Mouse (Mus musculus) intestine, postnatal 0 days (tissue): ENCODE measurements around the gene Aplp2. TPM values are rescaled to one million over a fixed set of nuclear protein-coding genes. Genes with fewer than 3 reads are reported as not detected.
A peak's percentile ranks its signal among the peaks of the same experiment; 100 is the strongest.

Source experiments
- ATAC-seq: fragments of 200-750 bp; cut with Nextera tagmentation; 2 replicates; pipeline ENCODE4 v1.8.0; 2017; ENCODE audit warnings: mild to moderate bottlenecking, moderate TSS enrichment, moderate library complexity
- H3K27ac ChIP-seq: fragments of 300-500 bp; sonication (generic); 2 replicates; pipeline ENCODE4 v1.5.1; 2014; ENCODE audit warnings: mild to moderate bottlenecking, low read depth, low read length, moderate library complexity
- H3K27me3 ChIP-seq: fragments of 300-500 bp; sonication (generic); replicated peaks from 2 replicates; pipeline ENCODE4 v1.6.1; 2014; ENCODE audit warnings: low read length, mixed read lengths; ENCODE audit not compliant: control insufficient read depth, insufficient read depth
- H3K36me3 ChIP-seq: fragments of 300-500 bp; sonication (generic); 2 replicates; pipeline ENCODE4 v1.6.1; 2014; ENCODE audit warnings: mild to moderate bottlenecking, moderate library complexity; ENCODE audit not compliant: control insufficient read depth, insufficient read depth
- H3K4me1 ChIP-seq: fragments of 300-500 bp; sonication (generic); replicated peaks from 2 replicates; pipeline ENCODE4 v1.6.1; 2014; ENCODE audit warnings: antibody characterized with exemption, low read length, mixed read lengths; ENCODE audit not compliant: control insufficient read depth, insufficient read depth
- H3K4me2 ChIP-seq: fragments of 300-500 bp; sonication (generic); replicated peaks from 2 replicates; pipeline ENCODE4 v1.6.1; 2014; ENCODE audit warnings: low read depth, mild to moderate bottlenecking, moderate library complexity
- H3K4me3 ChIP-seq: fragments of 300-500 bp; sonication (generic); 2 replicates; pipeline ENCODE4 v1.5.1; 2014; ENCODE audit warnings: low read depth, low read length
- H3K9ac ChIP-seq: fragments of 300-500 bp; sonication (generic); 2 replicates; pipeline ENCODE4 v1.6.1; 2014; ENCODE audit warnings: mild to moderate bottlenecking, low read depth, low read length
- H3K9me3 ChIP-seq: fragments of 300-500 bp; sonication (generic); 2 replicates; pipeline ENCODE4 v1.6.1; 2016; ENCODE audit warnings: mixed run types; ENCODE audit not compliant: control insufficient read depth
- CTCF ChIP-seq: sonication (generic); IDR thresholded peaks from 2 replicates; pipeline ENCODE4 v1.5.1; 2016; ENCODE audit warnings: low read depth, mild to moderate bottlenecking, control low read depth, antibody characterized with exemption, moderate library complexity
- WGBS: fragments of 180-500 bp; shearing (Covaris S2); extraction: QIAGEN DNeasy Blood & Tissue Kit; methylation state at CpG from one replicate; pipeline ENCODE4 v1.1.7; 2014; 5-methylcytosine and 5-hydroxymethylcytosine counted together
- polyA plus RNA-seq: library from polyadenylated mRNA; unstranded; fragments of >200 nt; fragmentation: Nextera tagmentation; extraction: Ambion mirVana; gene quantifications from 2 replicates; pipeline ENCODE4 v1.2.1, GENCODE M21; 2015

The Aplp2 gene
- polyA plus RNA-seq, 1 experiment from 2014 or later = 143 TPM

DNA sequence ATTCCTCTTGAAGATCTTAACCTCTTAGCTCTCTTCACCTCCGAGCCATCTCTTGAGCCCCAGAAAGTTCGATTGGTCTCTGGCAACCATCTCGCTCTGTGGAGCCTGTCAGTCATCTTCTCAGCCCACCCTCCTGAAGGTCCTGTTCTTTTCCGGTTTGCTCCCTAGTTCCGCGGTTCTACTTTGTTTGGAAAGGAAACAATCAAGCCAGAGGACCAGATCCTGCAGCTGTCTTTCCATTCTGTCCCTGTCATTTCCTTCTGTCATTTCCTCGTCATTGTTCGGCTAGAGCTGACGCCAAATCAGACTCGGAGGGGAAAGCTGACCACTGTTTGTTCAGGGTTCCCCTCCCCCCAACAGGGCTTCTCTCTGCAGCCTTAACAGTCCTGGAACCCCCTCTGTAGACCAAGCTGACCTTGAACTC, 41.7 kb upstream of the Aplp2 start:
- 36% methylated on average over 10 of the region's 10 CpGs for WGBS
- no peak for ATAC-seq
- Histone ChIP-seq H3K4me2 (peak overlapping the region; percentile 22; the same call in 1 of the 2 replicates), H3K9ac (no peak overlapping the region), H3K36me3 (no peaks in the 10 kb centered on the region), H3K4me1 (peaks cover 7% of the 10 kb centered on the region; the same call in 1 of the 2 replicates), H3K9me3 (no peaks in the 10 kb centered on the region), H3K27ac (peak overlapping the region; percentile 70), H3K4me3 (no peak overlapping the region), H3K27me3 (no peaks in the 10 kb centered on the region)
- no peak for TF ChIP-seq CTCF

DNA sequence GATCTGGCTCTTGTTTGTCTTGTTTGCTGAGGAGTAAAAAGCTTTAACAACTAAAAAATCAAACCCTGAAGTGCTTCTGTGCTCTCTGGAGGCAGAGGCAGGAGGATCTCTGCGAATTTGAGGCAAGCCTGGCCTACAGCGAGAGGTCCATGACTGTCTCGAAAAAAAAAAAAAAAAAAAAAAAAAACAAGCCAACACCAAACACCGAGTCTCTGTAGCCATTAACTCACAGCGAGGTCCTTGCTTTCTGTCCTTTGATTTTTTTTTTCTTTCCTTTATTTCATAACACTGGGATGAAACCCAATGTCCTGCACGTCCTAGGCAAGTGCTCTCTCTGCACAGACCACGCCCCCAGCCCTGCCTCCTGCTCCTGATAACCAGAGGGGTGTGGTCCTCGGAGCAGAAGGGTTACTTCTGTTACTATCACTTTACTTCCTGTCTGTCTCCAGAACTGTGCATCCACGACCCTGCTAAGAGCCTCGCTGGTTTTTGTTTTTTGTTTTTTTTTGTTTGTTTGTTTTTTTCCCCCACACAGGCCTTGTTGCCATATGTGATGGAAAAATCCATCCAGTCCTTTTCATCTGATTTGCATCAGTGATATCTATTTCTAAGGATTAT, 40.7 kb upstream of the Aplp2 start:
- WGBS = 47% methylated on average over 10 of the region's 10 CpGs

DNA sequence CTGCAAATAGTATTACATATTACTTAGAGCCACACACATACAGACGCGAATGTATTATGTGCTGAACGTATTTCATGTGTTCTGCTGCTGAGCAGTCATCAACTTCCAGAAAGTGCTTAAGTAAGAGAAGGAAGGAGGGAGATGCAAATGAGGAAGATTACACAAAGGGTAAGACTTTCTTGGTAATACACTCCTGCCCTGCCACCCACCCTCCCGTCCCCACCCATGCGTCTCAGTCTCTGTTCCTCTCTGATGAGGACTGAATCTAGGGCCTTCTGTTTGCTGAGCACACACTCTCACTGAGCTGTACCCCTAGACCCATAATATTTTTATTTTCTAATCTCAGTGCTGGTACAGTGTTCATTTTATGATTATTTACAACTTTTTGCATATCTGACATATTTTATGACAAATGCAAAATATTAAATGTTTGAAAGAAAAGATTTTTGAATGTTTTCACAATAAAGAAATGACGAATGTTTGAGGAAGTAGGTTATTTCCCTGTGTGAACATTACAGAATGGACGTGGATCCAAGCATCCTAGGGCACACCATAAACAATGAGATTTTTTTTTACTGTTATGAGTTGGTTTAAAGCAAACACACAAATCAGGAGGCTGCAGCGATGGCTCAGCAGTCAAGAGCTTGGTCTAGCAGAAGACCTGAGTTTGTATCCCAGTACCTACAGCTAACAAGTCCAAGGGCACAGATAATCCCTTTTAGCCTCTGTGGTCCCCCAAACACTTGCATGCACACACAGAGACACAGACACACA, 36.0 kb upstream of the Aplp2 start:
- H3K4me1 ChIP-seq = no peaks in the 10 kb centered on the region
- no peaks in the 10 kb centered on the region for H3K36me3 ChIP-seq
- no peak overlapping the region for H3K4me2 ChIP-seq
- H3K9me3 ChIP-seq = no peaks in the 10 kb centered on the region
- no peak for TF ChIP-seq CTCF
- WGBS = 70% methylated on average over 8 of the region's 8 CpGs
- H3K4me3 ChIP-seq = no peak overlapping the region
- no peak overlapping the region for H3K27ac ChIP-seq
- H3K27me3 ChIP-seq = no peaks in the 10 kb centered on the region
- no peak overlapping the region for H3K9ac ChIP-seq
- ATAC-seq = no peak

More for the DNA sequence above, 40.7 kb upstream of the Aplp2 start:
- Histone ChIP-seq H3K4me3 (no peak overlapping the region), H3K36me3 (no peaks in the 10 kb centered on the region), H3K9ac (no peak overlapping the region), H3K9me3 (no peaks in the 10 kb centered on the region), H3K27ac (no peak overlapping the region), H3K27me3 (no peaks in the 10 kb centered on the region), H3K4me2 (0 out of 2 replicates have a peak overlapping the region, but pooled peaks have one; percentile 0), H3K4me1 (peaks cover 7% of the 10 kb centered on the region; the same call in 1 of the 2 replicates)
- ATAC-seq = peak; percentile 70; the same call in 1 of the 2 replicates
- no peak for TF ChIP-seq CTCF

DNA sequence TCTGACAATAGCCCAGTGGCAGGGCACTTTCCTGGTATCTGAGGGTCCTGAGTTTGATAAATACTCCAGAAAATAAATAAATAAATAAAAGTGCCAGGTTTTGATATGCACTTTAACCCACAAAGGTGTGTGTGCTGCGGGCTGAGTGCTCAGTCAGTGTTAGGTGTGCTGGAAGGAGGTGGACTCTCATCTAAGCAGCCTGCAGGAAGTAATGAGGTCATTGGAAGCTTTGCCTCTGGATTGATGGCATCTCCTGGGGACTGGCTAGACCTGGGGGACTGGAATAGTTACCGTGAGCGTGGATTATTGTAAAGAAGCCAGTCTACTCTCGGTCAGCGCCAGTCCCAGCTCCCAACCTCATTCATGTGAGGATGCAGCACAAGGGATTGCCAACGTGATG, 34.8 kb upstream of the Aplp2 start:
- Histone ChIP-seq H3K4me1 (no peaks in the 10 kb centered on the region), H3K27ac (no peak overlapping the region), H3K9ac (no peak overlapping the region), H3K27me3 (no peaks in the 10 kb centered on the region), H3K4me3 (no peak overlapping the region), H3K4me2 (no peak overlapping the region), H3K9me3 (no peaks in the 10 kb centered on the region), H3K36me3 (no peaks in the 10 kb centered on the region)
- WGBS = 45% methylated on average over 6 of the region's 6 CpGs
- peak; percentile 73 for ATAC-seq
- TF ChIP-seq CTCF = no peak

DNA sequence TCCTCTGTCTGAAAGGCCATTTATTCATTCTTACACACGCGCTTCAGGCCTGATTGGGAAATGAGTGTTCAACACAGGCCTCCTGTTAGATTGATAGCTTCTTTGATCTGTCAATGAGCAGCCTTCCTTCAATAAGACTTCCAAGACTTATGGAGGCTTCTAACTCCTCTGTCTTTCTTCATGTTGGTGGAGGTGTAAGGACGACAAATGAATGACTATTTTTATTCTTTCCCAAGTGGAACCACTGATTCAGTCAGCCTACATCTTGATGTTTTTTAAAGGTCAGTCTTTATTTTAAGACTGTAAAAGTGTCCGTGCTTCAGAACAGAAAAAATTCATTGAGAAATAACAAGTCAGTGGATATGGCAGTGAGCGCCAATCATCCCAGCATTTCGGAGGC, 33.4 kb upstream of the Aplp2 start:
- no peaks in the 10 kb centered on the region for H3K27me3 ChIP-seq
- no peaks in the 10 kb centered on the region for H3K4me1 ChIP-seq
- H3K9ac ChIP-seq = no peak overlapping the region
- 94% methylated on average over 6 of the region's 6 CpGs for WGBS
- no peaks in the 10 kb centered on the region for H3K9me3 ChIP-seq
- H3K27ac ChIP-seq = no peak overlapping the region
- H3K36me3 ChIP-seq = no peaks in the 10 kb centered on the region
- H3K4me2 ChIP-seq = no peak overlapping the region
- no peak overlapping the region for H3K4me3 ChIP-seq
- TF ChIP-seq CTCF = no peak
- no peak for ATAC-seq

DNA sequence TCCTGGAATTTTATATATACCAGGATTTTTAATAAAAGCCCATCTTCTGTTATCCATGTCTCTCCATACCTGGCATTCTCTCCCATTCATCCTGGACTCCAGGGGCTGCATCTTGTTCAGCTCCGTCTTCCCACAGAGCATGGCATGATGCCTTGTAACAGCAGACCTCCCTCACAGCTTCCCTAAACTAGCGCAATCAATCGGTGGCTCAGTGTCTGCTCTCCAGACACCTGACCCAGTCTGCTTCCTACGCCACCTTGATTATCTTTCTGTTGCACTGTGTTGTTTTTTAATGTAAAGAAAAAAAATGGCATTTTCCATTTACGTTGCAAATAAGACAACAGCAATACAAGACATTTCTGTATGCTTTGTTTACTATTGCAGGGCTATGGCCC, 32.3 kb upstream of the Aplp2 start:
- Histone ChIP-seq H3K4me1 (no peaks in the 10 kb centered on the region), H3K27ac (no peak overlapping the region), H3K36me3 (no peaks in the 10 kb centered on the region), H3K4me3 (no peak overlapping the region), H3K9me3 (no peaks in the 10 kb centered on the region), H3K27me3 (no peaks in the 10 kb centered on the region), H3K4me2 (no peak overlapping the region), H3K9ac (no peak overlapping the region)
- 78% methylated on average over 5 of the region's 5 CpGs for WGBS
- no peak for ATAC-seq
- no peak for TF ChIP-seq CTCF
